Mouse (Mus musculus) liver, adult 2 months (tissue): ENCODE data around the gene Als2cr12.

ENCODE experiments used
- CTCF ChIP-seq: fragments of 200-500 bp; IDR thresholded peaks from 2 replicates; pipeline ENCODE4 v1.5.1; 2011; ENCODE audit warnings: low read depth, low read length, control low read depth
- POLR2A ChIP-seq: fragments of 200-500 bp; IDR thresholded peaks from 2 replicates; pipeline ENCODE4 v1.6.1; 2011; ENCODE audit warnings: low read length, control low read depth; ENCODE audit not compliant: insufficient read depth; ENCODE audit errors: extremely low read depth

DNA sequence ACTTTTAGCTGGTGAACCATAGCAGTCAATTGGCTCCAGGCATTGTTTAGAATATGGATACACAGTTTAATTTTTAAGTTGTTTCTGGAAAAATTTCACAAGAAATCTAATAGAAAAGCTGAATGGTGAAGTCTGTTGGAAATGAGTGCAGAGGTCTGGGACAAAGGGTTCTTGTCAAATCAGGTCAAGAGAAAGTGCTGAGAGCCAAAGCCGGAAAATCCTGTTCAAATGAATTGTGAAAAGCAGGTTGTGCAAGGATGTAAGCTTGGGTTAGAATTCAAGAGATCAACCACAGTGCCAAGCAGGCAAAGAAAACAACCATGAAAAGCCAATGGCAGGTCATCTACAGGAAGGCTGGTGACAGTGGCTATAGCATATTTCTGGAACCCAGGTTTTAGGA is 85.6 kb downstream of the Als2cr12 start:
- TF ChIP-seq CTCF (no peak), POLR2A (no peak)
